Mouse (Mus musculus) liver, embryonic 16.5 days (tissue): ENCODE measurements at regions not wholly inside any gene's neighbourhood (a gene's known extent, or its start where the extent isn't known, plus 50 kb on each side); places are given as distances from the start of the nearest gene placed in this dataset.

Experiments
- ATAC-seq: fragments of 200-750 bp; cut with Nextera tagmentation; 2 replicates; pipeline ENCODE4 v1.8.0; 2017; ENCODE audit warnings: low read depth, mild to moderate bottlenecking, moderate number of reproducible peaks, moderate library complexity
- H3K27ac ChIP-seq: fragments of 300-500 bp; sonication (generic); 2 replicates; pipeline ENCODE4 v1.5.1; 2014; ENCODE audit warnings: mild to moderate bottlenecking, low read length
- H3K27me3 ChIP-seq: fragments of 300-500 bp; sonication (generic); 2 replicates; pipeline ENCODE4 v1.6.1; 2014; ENCODE audit warnings: low read depth, low read length, mixed read lengths; ENCODE audit not compliant: control insufficient read depth, insufficient read depth
- H3K36me3 ChIP-seq: fragments of 300-500 bp; sonication (generic); 2 replicates; pipeline ENCODE4 v1.6.1; 2014; ENCODE audit warnings: mild to moderate bottlenecking; ENCODE audit not compliant: control insufficient read depth, insufficient read depth
- H3K4me1 ChIP-seq: fragments of 300-500 bp; sonication (generic); 2 replicates; pipeline ENCODE4 v1.6.1; 2014; ENCODE audit warnings: low read depth, low read length, mixed read lengths; ENCODE audit not compliant: control insufficient read depth
- H3K4me2 ChIP-seq: fragments of 300-500 bp; sonication (generic); 2 replicates; pipeline ENCODE4 v1.6.1; 2014; ENCODE audit warnings: low read depth, low read length, mixed read lengths
- H3K4me3 ChIP-seq: fragments of 300-500 bp; sonication (generic); 2 replicates; pipeline ENCODE4 v1.5.1; 2014; ENCODE audit warnings: low read depth, mild to moderate bottlenecking, low read length
- H3K9ac ChIP-seq: fragments of 300-500 bp; sonication (generic); 2 replicates; pipeline ENCODE4 v1.6.1; 2014; ENCODE audit warnings: low read depth, low read length
- H3K9me3 ChIP-seq: fragments of 300-500 bp; sonication (generic); replicated peaks from 2 replicates; pipeline ENCODE4 v1.6.1; 2016; ENCODE audit warnings: low read length; ENCODE audit not compliant: control insufficient read depth
- WGBS: fragments of 180-500 bp; shearing (Covaris S2); extraction: QIAGEN DNeasy Blood & Tissue Kit; methylation state at CpG from one replicate; pipeline ENCODE4 v1.1.7; 2014; ENCODE audit not compliant: insufficient replicate concordance; 5-methylcytosine and 5-hydroxymethylcytosine counted together

- H3K27me3 ChIP-seq, result no peaks in the 10 kb centered on the region
- H3K9ac ChIP-seq, result no peak overlapping the region
- no peaks in the 10 kb centered on the region for H3K9me3 ChIP-seq
- no peaks in the 10 kb centered on the region for H3K36me3 ChIP-seq
- H3K4me2 ChIP-seq, result no peak overlapping the region
- H3K4me1 ChIP-seq, result no peaks in the 10 kb centered on the region
- 62% methylated on average over 1 of the region's 1 CpGs for WGBS
- no peak for ATAC-seq
- no peak overlapping the region for H3K4me3 ChIP-seq
- H3K27ac ChIP-seq, result no peak overlapping the region
Observed at GRCm38 (mm10) chr9:84278731-84279130, 353.8 kb downstream of the Bckdhb start.

- Histone ChIP-seq H3K9ac (no peak overlapping the region), H3K27me3 (no peaks in the 10 kb centered on the region), H3K9me3 (no peaks in the 10 kb centered on the region), H3K4me3 (no peak overlapping the region), H3K4me2 (no peak overlapping the region), H3K27ac (no peak overlapping the region), H3K4me1 (no peaks in the 10 kb centered on the region), H3K36me3 (no peaks in the 10 kb centered on the region)
- 80% methylated on average over 4 of the region's 4 CpGs for WGBS
- no peak for ATAC-seq
Observed at GRCm38 (mm10) chr9:84280898-84281297, 356.0 kb downstream of the Bckdhb start.

- Histone ChIP-seq H3K27me3 (no peaks in the 10 kb centered on the region), H3K4me2 (no peak overlapping the region), H3K36me3 (no peaks in the 10 kb centered on the region), H3K4me3 (no peak overlapping the region), H3K9ac (no peak overlapping the region), H3K4me1 (no peaks in the 10 kb centered on the region), H3K9me3 (no peaks in the 10 kb centered on the region), H3K27ac (no peak overlapping the region)
- ATAC-seq, result no peak
- WGBS, result 22% methylated on average over 3 of the region's 3 CpGs
Observed at GRCm38 (mm10) chr9:84281610-84282009, 356.7 kb downstream of the Bckdhb start.

- Histone ChIP-seq H3K27me3 (no peaks in the 10 kb centered on the region), H3K4me3 (no peak overlapping the region), H3K9me3 (no peaks in the 10 kb centered on the region), H3K9ac (no peak overlapping the region), H3K36me3 (no peaks in the 10 kb centered on the region), H3K4me2 (no peak overlapping the region), H3K4me1 (no peaks in the 10 kb centered on the region), H3K27ac (no peak overlapping the region)
- ATAC-seq, result no peak
- WGBS, result 86% methylated on average over 5 of the region's 6 CpGs
Observed at GRCm38 (mm10) chr9:84283296-84283695, 358.4 kb downstream of the Bckdhb start.

- no peaks in the 10 kb centered on the region for H3K27me3 ChIP-seq
- H3K27ac ChIP-seq, result no peak overlapping the region
- 58% methylated on average over 4 of the region's 4 CpGs for WGBS
- no peak overlapping the region for H3K9ac ChIP-seq
- H3K4me1 ChIP-seq, result no peaks in the 10 kb centered on the region
- no peak overlapping the region for H3K4me3 ChIP-seq
- H3K9me3 ChIP-seq, result no peaks in the 10 kb centered on the region
- ATAC-seq, result no peak
- H3K4me2 ChIP-seq, result no peak overlapping the region
- no peaks in the 10 kb centered on the region for H3K36me3 ChIP-seq
Observed at GRCm38 (mm10) chr9:84285604-84286003, 360.7 kb downstream of the Bckdhb start.

- ATAC-seq, result no peak
- Histone ChIP-seq H3K4me3 (no peak overlapping the region), H3K9me3 (no peaks in the 10 kb centered on the region), H3K4me1 (no peaks in the 10 kb centered on the region), H3K36me3 (no peaks in the 10 kb centered on the region), H3K9ac (no peak overlapping the region), H3K4me2 (no peak overlapping the region), H3K27me3 (no peaks in the 10 kb centered on the region), H3K27ac (no peak overlapping the region)
- 39% methylated on average over 1 of the region's 1 CpGs for WGBS
Observed at GRCm38 (mm10) chr9:84295891-84296290, 370.9 kb downstream of the Bckdhb start.

GRCm38 (mm10) chr9:84296456-84296855 lies 371.5 kb downstream of the Bckdhb start:
- H3K9ac ChIP-seq, result no peak overlapping the region
- no peaks in the 10 kb centered on the region for H3K9me3 ChIP-seq
- no peaks in the 10 kb centered on the region for H3K27me3 ChIP-seq
- whole genome bisulfite sequencing, result 74% methylated on average over 3 of the region's 3 CpGs
- H3K4me1 ChIP-seq, result no peaks in the 10 kb centered on the region
- no peaks in the 10 kb centered on the region for H3K36me3 ChIP-seq
- H3K4me2 ChIP-seq, result no peak overlapping the region
- H3K27ac ChIP-seq, result no peak overlapping the region
- no peak for ATAC-seq
- no peak overlapping the region for H3K4me3 ChIP-seq

- H3K4me1 ChIP-seq, result no peaks in the 10 kb centered on the region
- WGBS, result 75% methylated on average over 2 of the region's 2 CpGs
- no peak overlapping the region for H3K27ac ChIP-seq
- H3K9me3 ChIP-seq, result no peaks in the 10 kb centered on the region
- H3K9ac ChIP-seq, result no peak overlapping the region
- no peak overlapping the region for H3K4me3 ChIP-seq
- no peaks in the 10 kb centered on the region for H3K36me3 ChIP-seq
- ATAC-seq, result no peak
- H3K4me2 ChIP-seq, result no peak overlapping the region
- no peaks in the 10 kb centered on the region for H3K27me3 ChIP-seq
Observed at GRCm38 (mm10) chr9:84304398-84304797, 379.5 kb downstream of the Bckdhb start.

- H3K27me3 ChIP-seq, result no peaks in the 10 kb centered on the region
- H3K36me3 ChIP-seq, result no peaks in the 10 kb centered on the region
- no peaks in the 10 kb centered on the region for H3K4me1 ChIP-seq
- 53% methylated on average over 2 of the region's 2 CpGs for WGBS
- H3K9me3 ChIP-seq, result no peaks in the 10 kb centered on the region
- H3K4me2 ChIP-seq, result no peak overlapping the region
- no peak overlapping the region for H3K9ac ChIP-seq
- no peak for ATAC-seq
- H3K27ac ChIP-seq, result no peak overlapping the region
- H3K4me3 ChIP-seq, result no peak overlapping the region
Observed at GRCm38 (mm10) chr9:84318811-84319210, 393.9 kb downstream of the Bckdhb start.

GRCm38 (mm10) chr9:84319338-84319737 lies 394.4 kb downstream of the Bckdhb start:
- H3K9me3 ChIP-seq, result no peaks in the 10 kb centered on the region
- no peak overlapping the region for H3K4me2 ChIP-seq
- no peaks in the 10 kb centered on the region for H3K4me1 ChIP-seq
- H3K9ac ChIP-seq, result no peak overlapping the region
- no peak overlapping the region for H3K27ac ChIP-seq
- H3K27me3 ChIP-seq, result no peaks in the 10 kb centered on the region
- 47% methylated on average over 2 of the region's 2 CpGs for WGBS
- ATAC-seq, result no peak
- no peaks in the 10 kb centered on the region for H3K36me3 ChIP-seq
- no peak overlapping the region for H3K4me3 ChIP-seq
